Mouse (Mus musculus) olfactory bulb, adult 2 months (tissue): Measurements from ENCODE around the gene Prr29. TPM values are rescaled to one million over a fixed set of nuclear protein-coding genes. Genes with fewer than 3 reads are reported as not detected.

Experiments
- H3K27ac ChIP-seq: fragments of 200-500 bp; 2 replicates; pipeline ENCODE4 v1.5.1; 2012; ENCODE audit warnings: low read depth, low read length; ENCODE audit not compliant: insufficient read depth
- H3K4me1 ChIP-seq: fragments of 200-500 bp; 2 replicates; pipeline ENCODE4 v1.6.1; 2012; ENCODE audit warnings: low read length; ENCODE audit not compliant: control insufficient read depth, insufficient read depth
- H3K4me3 ChIP-seq: fragments of 200-500 bp; 2 replicates; pipeline ENCODE4 v1.5.1; 2012; ENCODE audit warnings: mild to moderate bottlenecking, low read depth, low read length, moderate library complexity; ENCODE audit not compliant: insufficient read depth
- CTCF ChIP-seq: fragments of 200-500 bp; IDR thresholded peaks from 2 replicates; pipeline ENCODE4 v1.5.1; 2012; ENCODE audit warnings: low read depth, mild to moderate bottlenecking, low read length, moderate library complexity; ENCODE audit not compliant: insufficient read depth
- POLR2A ChIP-seq: fragments of 200-500 bp; IDR thresholded peaks from 2 replicates; pipeline ENCODE4 v1.6.1; 2012; ENCODE audit warnings: mild to moderate bottlenecking, low read depth, low read length, moderate library complexity; ENCODE audit not compliant: insufficient read depth
- WGBS: fragments of 180-500 bp; shearing (Covaris S2); methylation state at CpG from one replicate; pipeline ENCODE4 v1.1.7; 2018; 5-methylcytosine and 5-hydroxymethylcytosine counted together
- polyA plus RNA-seq: library from polyadenylated mRNA; stranded (reverse); fragments of >200 nt; gene quantifications from 2 replicates; pipeline ENCODE4 v1.2.4, GENCODE M21; 2012; ENCODE audit warnings: low replicate concordance; ENCODE audit not compliant: missing spikeins, insufficient read depth, insufficient read length

Gene Prr29
- polyA plus RNA-seq, 1 experiment, result not detected

DNA sequence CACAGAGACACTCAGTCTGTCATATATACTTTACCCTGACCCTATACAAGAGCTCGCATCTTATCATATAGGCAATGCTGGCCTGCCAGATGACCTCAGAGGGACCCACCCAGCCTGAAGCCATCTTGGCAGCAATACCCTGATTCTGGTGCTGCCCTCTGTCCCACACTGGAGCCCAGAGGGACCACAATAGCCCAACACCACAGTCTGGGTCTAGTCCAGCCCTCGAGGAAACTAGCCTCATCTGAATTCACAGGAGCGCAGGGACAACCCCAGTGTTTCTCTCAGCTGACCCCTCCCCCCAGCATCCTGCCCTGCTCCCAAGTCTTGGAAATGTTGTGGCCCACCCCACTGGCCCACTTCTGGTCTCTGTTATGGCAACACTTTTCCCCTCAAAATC, 14.0 kb upstream of the Prr29 start:
- Histone ChIP-seq H3K4me1 (no peaks in the 10 kb centered on the region), H3K27ac (no peak overlapping the region), H3K4me3 (no peak overlapping the region)
- WGBS, result 62% methylated on average over 3 of the region's 3 CpGs
- TF ChIP-seq CTCF (no peak), POLR2A (no peak)

GRCm38 (mm10) chr11:106351941-106352340, 13.3 kb upstream of the Prr29 start:
- WGBS, result 80% methylated on average over 4 of the region's 4 CpGs
- Histone ChIP-seq H3K27ac (no peak overlapping the region), H3K4me3 (no peak overlapping the region), H3K4me1 (no peaks in the 10 kb centered on the region)
- no peak for TF ChIP-seq POLR2A
- no peak for TF ChIP-seq CTCF

DNA sequence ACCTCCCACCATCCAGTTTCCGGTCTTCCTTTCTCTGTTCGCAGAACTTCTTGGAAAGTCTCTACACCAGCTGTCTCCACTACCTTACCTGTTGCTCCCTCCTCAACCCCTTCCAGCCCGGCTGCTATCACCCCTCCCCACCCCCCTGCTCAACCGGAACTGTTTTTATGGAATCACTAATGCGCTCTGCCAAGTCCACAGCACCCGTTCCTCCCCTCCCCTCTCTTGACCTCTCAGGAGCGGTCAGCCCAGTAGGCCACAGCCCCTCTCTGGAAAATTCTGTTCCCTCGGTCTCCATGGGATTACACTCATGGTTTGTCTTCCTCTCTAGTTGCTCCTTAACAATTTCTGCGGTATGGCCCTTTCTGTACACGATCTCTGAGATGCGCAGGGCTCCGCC, 12.1 kb upstream of the Prr29 start, which contains the start of gene Scn4a:
Gene Scn4a, minus strand, starts transcription at position 101 of the 400 bp plus-strand sequence.
- Histone ChIP-seq H3K27ac (no peak within 1 kb of the TSS), H3K4me1 (no peaks in the 10 kb centered on the region), H3K4me3 (no peak within 1 kb of the TSS)
- 88% methylated on average over 12 of the region's 12 CpGs for WGBS
- TF ChIP-seq POLR2A (no peak), CTCF (no peak)

GRCm38 (mm10) chr11:106354181-106354580, 11.1 kb upstream of the Prr29 start:
- no peak overlapping the region for H3K4me3 ChIP-seq
- no peak overlapping the region for H3K27ac ChIP-seq
- TF ChIP-seq CTCF (no peak), POLR2A (no peak)
- WGBS, result 33% methylated on average over 1 of the region's 1 CpGs
- H3K4me1 ChIP-seq, result no peaks in the 10 kb centered on the region

DNA sequence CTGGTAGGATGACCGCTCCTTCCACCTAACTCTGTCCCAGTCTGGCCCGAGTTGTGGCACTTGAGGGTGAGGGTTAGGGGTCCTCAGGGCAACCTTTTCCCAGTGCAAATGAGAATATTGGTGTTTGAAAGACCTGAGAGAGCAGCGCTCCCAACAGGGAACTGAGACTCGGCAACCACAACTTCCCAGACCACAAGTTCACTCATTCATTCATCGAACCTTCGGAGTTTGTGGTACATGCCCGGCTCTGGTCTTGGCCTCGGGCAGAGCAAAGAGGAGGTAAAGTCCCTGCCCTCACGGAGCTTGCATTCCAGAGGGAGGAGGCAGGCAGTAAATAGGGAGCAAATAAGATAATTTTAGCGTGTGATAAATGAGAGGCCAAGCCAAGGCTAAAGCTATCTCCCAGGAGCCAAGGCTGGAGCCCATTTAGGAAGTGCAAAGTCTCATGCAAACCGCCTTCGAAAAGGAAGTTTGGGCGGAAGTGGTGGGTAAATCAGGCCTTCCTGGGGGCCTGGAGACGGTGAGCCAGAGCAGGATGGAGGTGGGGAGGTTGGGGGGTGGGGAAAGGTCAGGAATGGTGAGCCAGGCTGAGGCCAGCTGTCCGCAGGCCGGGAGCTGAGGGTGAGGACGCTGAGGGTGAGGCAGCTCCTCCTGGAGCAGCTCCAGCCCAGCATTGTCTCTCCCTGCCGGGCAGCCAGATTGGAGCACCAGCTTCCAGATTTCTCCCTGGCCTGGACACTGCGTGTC, 9.7 kb upstream of the Prr29 start:
- Histone ChIP-seq H3K27ac (no peak overlapping the region), H3K4me1 (no peaks in the 10 kb centered on the region), H3K4me3 (no peak overlapping the region)
- TF ChIP-seq CTCF (no peak), POLR2A (no peak)
- WGBS, result 75% methylated on average over 19 of the region's 19 CpGs

DNA sequence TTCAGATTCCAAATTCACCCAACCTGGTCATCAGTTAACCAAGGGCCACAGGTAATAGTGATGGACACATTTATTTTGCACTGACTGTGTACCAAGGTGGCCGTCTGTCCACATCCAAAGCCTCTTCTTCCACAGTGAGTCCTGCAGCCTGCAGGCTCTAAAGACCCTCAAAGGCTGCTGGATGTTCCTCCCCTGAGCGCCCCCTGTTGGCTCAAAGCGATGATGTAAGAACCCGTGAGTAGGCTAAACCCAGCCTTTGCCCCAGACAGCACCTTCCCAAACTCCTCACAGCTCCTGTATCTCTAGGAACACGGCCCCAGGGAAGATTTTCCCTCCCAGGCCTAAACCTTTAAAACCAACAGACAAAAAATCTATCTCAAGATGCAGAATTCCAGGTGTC, 5.9 kb upstream of the Prr29 start:
- Histone ChIP-seq H3K27ac (no peak overlapping the region), H3K4me1 (no peaks in the 10 kb centered on the region), H3K4me3 (no peak overlapping the region)
- TF ChIP-seq CTCF (no peak), POLR2A (no peak)
- WGBS, result 36% methylated on average over 5 of the region's 5 CpGs

- no peak for TF ChIP-seq CTCF
- no peak for TF ChIP-seq POLR2A
- no peak overlapping the region for H3K4me3 ChIP-seq
- peaks cover 10% of the 10 kb centered on the region for H3K4me1 ChIP-seq
- no peak overlapping the region for H3K27ac ChIP-seq
- WGBS, result 11% methylated on average over 11 of the region's 11 CpGs
These were observed 560 bp upstream of the Prr29 start for GRCm38 (mm10) chr11:106364712-106365111.

- TF ChIP-seq CTCF (peak; percentile 70), POLR2A (no peak)
- Histone ChIP-seq H3K4me3 (no peak overlapping the region), H3K4me1 (peaks cover 10% of the 10 kb centered on the region), H3K27ac (no peak overlapping the region)
- WGBS, result 14% methylated on average over 3 of the region's 3 CpGs
These were observed 1.0 kb downstream of the Prr29 start for GRCm38 (mm10) chr11:106366316-106366715.

DNA sequence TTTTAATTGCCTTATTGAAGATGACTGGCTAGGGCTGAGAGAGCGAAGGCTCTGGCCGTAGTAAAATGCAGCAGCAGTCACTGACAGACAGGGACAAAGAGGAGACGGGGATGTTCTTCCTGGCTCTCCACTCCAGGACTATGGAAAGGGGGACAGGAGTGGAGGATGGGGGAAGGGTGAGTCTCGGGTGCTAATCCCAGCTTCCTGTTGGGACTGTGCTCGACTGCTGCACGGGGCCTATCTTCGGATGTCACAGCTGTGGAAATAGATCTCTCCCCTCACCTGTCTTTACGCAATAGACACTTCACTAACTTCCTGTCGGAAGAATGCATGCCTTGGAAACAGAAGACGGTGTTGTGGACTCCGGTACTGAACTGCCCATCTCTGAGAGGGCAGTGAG, 8.7 kb downstream of the Prr29 start:
- TF ChIP-seq CTCF (no peak), POLR2A (no peak)
- Histone ChIP-seq H3K4me3 (no peak overlapping the region), H3K27ac (no peak overlapping the region), H3K4me1 (peaks cover 9% of the 10 kb centered on the region)
- 76% methylated on average over 11 of the region's 11 CpGs for WGBS
